Mouse (Mus musculus) gastrocnemius, postnatal 25 days (tissue): Measurements from ENCODE around the gene Gm28305. TPM values are rescaled to one million over a fixed set of nuclear protein-coding genes. Genes with fewer than 3 reads are reported as not detected.

Source experiments
- DNase-seq: peaks from one replicate; pipeline ENCODE4 v3.0.0; 2022
- total RNA-seq, 2 experiments: library from RNA; stranded (reverse); gene quantifications; 1 replicate in 1 of 2; 2 replicates in 1 of 2; pipeline ENCODE4 v1.2.3; 2021

Gene Gm28305
- total RNA-seq, 2 experiments from 2014 or later: not detected

DNA sequence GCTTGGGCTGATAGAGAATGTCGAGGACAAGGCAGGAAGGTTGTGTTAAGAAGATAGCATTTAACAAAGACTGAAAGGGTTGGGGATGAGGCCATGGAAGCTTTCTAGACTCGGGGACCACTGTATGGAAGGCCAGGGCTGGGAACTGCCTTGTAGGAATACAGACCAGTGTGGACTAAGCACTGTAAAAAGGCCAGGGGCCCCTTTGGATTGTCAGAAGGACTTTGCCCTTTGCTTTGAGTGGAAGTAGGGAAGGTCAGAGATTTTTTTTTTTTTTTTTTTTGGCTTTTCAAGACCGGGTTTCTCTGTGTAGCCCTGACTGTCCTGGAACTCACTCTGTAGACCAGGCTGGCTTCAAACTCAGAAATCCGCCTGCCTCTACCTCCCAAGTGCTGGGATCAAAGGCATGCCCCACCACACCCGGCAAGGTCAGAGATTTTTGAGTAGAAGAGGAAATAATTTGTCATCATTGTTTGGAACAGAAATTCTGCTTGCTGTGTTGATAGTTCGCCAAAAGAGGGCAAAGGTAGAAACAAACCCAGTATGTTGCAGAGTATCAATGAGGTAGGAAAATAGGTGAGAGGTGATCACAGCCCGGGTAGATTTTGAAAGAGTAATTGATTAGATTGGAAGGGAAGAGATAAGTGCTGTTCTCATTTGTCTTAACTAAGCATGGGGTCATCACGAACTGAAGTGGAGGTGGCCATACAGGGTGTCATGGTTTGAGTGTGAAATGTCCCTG is 30.6 kb downstream of the Gm28305 start:
- DNase-seq: no peak

DNA sequence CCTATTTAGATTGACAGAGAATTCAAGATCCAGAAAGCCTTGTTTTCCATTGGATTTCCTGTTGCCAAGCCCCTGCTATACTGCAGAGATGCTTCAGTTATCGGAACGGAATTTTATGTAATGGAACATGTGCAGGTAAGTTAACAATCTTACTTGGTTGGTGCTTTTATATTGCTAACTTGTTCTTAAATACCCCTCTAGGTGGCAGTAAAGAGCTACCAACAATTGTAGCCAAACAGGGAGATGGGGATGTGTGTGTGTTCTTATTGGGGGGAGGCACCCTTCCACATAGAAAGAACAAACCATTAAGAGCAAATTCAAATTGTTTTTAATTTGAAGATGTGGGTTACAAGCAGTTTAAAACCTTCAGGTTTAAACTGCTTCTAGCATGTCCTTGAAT is 35.3 kb downstream of the Gm28305 start:
- no peak for DNase-seq

DNA sequence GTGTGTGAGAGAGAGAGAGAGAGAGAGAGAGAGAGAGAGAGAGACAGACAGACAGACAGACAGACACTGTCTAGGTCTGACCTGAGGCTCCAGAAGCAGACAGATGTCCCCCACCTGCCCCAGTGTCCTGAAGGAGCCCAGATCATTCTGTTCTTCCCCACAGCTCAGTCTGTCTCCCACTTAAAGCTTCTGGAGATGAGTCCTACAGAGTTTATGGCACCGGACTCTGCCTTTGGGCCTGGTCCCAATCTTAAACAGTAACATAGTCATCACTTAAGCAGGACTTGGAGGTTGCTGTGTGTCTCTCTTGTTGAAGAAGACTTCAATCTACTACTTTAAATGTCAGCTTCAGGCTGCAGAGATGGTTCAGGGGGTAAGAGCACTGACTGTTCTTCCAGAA is 38.3 kb downstream of the Gm28305 start:
- DNase-seq: no peak

DNA sequence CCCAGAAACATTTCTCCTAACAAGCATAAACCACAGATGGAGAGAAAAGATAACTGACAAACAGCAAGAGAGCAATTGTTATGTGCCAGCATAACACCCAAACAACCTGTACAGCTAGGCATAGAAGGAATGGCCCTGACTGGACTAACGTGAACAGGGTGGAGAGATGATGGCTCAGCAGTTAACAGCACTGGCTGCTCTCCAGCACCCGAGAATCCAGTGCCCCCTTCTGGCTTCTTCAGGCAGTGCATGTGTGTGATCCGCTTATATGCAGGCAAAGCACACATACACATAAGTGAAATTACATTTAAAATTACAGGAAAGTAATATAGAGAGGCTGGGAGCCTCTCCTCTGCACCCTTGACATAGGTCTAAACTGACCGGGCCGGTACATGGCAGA is 38.9 kb downstream of the Gm28305 start:
- DNase-seq: no peak

DNA sequence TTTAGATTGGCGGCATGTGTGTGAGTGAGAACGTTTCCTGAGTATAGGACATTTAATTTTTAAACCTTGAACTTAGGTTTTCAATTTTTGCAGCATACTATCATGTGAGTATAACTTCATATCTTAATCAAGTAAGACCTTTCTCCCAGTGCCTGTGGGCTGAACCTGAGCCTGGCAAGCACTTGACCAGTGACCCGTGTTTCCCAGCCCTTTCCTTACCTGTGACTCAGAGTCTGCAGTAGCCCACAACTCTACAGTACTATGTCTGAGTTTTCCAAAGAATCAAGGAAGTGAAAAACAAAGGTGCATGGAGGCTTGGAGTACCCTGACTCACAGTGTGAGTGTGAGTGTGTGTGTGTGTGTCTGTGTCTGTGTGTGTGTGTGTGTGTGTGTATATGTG is 39.6 kb downstream of the Gm28305 start:
- DNase-seq: no peak

DNA sequence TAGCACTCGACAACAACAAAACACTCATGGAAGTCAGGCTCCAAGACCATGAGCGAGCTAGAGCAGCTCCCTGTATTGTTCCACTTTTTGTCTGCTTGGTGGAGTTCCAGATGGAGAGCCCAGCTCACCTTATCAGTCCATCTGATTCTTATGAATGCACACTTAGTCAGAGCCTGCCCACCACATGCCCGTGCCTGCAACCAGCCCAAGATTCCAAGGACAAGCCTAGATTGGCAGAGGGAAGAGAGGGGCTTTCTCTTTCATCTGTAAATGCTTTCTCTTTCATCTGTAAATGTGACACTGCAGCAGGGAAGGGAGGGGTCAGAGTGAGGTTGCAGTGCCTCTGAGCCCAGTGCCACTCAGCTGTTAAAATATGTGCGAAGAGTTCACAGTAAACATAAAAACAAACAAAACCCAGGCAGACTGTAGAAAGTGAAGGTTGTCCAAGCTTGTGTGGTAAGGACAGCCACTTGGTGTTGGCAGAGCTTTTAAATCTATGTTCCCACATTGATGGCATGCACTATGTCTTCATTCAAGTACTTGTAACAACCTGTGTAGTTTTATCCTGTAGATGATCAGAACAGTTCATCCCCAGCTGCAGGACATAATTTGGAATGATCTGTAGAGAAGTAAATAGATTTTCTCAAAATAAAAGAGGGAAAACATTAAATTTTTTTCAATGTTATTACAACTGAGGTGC is 45.4 kb downstream of the Gm28305 start:
- no peak for DNase-seq

DNA sequence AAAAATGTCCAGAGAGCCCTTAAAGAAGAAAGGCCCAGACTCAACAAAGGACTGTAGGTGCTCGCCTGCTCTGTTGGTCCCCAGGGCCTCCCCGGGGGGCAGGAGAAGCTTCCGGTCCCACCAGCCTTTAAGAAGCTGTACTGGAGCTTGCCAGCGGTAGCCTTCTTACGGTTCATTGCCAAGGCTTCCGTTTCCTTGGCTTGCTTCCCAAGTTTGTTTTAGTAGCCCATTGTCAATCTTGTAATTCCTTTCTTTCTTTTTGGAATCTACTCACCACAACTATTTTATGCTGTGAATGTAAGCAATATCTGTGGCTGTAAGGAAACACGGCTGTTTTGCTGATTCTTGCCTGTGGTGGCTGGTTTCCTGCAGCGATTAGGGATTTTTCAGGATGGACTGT is 48.1 kb downstream of the Gm28305 start:
- no peak for DNase-seq

DNA sequence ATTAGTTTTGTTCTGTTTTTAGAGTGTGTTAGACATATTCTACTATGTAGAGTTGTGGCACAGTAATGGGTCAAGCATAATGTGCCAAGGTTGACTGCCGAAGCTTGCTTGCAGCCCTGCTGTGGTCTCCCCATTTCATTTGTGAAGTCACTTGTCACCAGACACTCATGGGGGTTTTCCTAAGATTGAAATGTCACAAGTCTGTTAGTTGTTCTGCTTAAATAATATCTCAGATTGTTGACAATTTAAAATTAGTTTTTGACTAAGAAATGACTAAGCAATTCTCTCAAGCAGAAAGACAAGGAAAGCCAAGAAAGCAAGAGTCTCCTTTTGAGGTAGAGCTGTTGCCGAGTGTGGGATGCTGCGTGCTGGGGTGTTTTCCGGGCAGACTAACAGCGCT is 52.5 kb downstream of the Gm28305 start:
- DNase-seq: no peak

DNA sequence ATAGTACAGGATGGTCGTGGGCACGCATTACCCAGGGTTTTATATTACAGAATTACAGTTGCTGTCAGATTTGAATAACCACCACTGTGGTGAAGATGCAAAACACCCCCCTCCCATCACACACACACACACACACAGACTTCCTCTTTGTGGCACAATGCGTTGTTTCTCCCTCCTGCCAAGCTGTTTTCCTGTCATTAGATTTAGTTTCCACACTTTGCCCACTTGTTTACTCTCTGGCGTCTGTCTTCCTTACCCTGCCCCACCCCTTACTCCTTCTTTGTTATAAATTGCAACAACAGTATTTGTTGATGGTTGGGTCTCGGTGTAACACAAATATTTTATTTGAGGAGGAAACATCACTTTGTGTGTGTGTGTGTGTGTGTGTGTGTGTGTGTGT is 57.8 kb downstream of the Gm28305 start:
- no peak for DNase-seq

DNA sequence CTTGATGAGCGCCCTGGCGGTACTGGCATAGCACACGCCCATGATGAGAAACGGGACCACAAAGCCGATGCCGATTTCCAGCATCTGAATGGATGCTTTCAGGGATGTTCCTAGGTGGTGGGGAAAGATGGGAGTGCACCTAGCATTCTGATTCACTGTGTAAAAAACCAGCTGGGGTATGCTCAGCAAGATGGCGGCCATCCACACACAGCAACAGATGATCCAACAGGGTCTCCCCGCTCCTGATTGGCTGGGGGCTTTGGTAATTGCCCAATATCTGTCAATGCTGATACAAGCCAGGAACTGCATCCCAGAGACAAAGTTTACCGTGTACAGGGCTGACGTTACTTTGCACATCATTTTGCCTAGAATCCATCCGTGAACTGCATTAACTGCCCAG is 58.6 kb downstream of the Gm28305 start:
- no peak for DNase-seq

DNA sequence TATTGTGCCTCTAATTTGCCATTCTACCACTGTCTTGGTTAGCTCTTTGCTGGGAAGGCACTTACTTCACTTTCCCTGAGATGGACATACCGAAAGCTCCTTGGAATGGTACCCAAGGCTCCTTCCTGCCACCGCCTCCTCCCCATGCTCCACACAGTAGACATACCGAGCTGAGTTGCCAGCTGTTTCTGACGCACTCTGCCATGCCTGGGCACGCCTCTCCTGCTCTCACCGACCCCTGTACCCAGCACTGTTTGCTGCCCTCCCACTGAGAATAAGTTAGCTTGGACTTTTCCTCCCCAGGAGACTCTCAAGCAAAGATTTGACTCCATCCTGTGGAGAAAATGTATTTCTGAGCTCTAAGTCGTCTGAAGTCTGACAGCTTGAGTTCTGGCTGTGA is 60.4 kb downstream of the Gm28305 start:
- no peak for DNase-seq

DNA sequence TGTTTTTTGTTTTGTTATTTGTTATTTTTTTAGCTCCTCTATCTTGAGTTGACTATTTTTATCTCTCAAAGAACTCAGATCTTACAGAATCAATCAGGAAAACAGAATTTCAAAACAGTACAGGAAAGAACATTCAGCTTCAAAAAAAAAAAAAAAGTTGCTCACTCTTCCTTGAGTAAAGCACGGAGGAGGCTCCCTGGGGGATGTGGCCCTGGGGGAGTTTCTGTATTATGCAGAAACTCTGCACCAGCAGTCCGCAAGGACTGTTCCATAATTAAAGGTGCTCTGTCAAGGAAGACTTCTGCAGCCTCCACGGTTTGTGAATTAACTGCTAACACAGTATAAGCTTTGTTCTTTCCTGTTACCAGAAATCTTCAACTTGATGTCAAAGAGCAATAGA is 61.0 kb downstream of the Gm28305 start:
- DNase-seq: no peak

DNA sequence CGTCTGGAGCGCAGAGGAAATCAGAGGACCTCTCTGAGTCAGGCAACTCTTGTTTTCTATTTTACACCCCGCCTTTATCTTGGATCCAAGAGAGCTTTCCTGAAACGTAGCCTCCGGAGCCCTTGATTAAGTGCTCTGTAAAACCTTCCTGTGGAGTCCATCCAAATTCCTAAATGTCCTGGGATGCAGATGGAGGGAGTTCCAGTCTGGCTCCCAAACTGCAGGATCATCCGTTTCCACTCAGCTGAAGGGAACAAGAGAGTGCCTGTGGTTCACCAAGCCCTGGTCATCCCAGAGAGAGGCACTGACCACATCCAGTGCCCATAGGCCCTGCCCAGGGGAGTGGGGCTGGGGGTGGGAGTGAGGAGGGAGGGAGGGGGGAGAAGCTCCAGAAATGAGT is 61.8 kb downstream of the Gm28305 start:
- DNase-seq: peak; percentile 20

DNA sequence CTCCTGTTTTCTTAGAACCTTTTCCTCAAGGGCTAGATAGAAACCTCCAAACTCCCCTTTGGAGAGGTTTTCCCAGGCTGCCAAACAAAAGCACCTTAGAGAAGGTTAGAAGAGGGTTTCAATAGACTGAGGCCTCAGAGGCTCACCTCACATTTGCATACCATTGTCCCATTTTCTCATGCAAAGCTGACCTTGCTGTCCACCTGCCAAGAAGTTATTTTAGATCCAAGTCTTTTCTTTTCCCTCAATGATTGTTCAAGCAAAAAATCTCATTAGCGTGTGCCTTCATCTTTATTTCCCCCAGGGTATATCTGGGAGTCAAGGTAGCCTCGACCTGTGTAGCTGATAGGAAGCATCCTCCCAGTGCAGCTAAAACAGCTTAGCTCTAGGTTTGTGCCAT is 62.4 kb downstream of the Gm28305 start:
- DNase-seq: no peak

DNA sequence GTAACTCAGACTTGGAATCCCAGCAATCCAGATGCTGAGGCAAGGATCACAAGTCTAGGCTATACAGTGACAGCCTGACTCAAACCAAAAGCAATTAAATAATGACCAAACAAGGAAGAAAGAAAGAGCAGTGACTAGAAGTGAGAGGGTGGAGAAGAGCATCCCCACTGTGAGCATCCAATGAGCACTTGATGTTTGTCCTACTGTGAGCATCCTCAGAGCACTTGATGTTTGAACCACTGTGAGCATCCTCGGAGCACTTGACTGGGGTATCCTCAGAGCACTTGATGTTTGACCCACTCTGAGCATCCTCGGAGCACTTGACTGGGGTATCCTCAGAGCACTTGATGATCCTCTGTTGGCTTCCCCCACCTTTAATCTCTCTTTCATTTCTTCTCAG is 64.5 kb downstream of the Gm28305 start:
- DNase-seq: no peak

DNA sequence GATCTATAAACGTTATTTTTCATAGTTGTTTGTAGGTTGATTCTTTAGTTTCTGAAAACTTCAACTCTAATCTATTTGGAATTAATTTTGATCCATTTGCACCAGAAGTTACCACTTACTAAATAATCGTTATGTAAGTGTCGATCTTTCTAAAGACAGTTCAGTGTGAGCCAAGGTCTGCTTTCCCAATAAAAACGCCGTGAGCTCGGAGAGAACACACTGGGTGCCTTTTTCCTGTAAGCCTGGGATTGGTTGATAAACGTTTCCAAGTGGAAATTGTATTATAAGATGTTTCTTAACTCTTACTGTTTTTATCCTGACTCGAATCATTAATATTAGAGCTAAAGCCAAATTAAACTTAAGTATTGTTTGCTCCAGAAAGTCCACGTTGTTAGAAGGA is 66.5 kb downstream of the Gm28305 start:
- no peak for DNase-seq

DNA sequence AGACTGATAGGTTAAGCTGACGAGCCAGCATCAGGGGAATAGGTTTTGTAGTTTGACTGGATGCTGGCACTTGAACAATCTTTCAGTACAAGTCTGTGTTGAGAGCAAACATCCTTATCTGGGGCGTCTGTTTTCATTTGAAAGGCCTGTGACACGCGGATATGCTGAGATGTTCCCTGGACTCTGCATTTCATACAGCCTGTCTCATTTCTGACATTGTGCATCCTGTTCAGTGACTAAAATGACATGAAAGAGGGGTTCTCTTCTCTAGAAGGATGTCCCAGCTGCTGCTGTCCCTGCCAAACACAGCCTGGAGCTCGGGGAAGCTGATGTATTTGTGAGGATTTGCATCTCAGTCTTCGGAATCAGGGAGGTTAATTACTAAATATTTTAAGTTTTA is 67.0 kb downstream of the Gm28305 start:
- no peak for DNase-seq

DNA sequence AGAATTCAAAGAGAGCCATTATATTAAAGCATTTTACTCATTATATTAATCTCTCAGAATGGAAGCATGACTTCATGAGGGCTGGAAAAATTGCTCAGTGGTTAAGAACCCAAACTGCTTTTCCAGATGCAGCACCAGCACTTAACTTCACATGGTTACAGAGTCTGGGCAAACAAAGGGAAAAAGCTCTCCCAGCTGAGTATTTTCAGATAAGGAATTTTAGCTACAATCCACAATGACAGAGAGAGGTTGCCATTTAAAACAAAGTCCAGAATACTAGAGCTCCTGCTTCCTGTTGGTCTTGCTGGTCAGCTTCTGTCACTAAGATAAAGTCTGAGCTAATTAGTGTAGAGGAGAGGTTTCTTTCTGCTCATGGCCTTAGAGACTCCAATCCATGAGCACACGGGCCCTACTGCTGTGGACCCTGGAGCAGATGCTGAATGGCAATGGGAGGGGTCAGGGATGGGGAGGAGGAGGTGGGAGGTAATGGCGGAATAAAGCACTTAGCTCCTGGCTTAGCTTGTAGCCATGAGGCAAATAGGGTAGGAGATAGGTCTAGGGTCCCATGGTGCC is 68.2 kb downstream of the Gm28305 start:
- DNase-seq: no peak

DNA sequence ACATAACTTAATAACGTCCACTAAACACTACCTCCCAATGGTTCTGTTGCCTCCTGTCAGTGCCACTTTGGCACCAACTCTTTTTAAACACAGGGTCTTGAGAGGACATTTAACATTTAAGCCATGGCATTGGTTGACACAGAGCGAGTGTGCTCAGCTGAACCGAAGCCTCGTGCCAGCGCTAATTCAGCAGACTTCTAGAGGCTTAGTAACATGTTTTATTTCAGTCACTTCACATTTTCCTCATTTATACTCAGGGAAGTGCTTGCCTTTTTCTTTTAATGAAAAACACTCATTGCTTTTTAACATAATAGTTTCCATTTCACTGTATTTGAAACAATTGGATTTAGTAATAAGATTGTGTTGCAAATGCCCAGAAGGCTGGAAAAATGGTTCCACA is 68.7 kb downstream of the Gm28305 start:
- DNase-seq: no peak

DNA sequence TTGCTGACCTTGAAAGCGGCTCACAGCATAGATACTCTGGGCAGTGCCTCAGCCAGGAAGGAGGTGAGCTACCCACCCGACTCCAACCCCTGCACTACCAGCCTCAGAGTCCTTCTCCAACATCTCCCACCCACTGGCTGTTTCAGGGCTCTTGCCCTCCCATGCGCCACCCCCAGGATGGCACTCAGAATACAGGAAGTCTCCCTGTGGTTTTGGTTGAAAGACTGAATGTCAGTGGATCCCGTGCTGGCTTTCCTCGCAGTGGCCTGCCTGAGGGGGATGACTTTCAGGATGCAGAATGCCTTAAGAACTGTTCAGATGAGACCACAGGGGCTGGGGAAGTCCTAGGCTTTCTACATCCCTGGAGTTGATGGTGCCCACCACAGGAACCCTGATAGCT is 82.6 kb downstream of the Gm28305 start:
- DNase-seq: no peak

DNA sequence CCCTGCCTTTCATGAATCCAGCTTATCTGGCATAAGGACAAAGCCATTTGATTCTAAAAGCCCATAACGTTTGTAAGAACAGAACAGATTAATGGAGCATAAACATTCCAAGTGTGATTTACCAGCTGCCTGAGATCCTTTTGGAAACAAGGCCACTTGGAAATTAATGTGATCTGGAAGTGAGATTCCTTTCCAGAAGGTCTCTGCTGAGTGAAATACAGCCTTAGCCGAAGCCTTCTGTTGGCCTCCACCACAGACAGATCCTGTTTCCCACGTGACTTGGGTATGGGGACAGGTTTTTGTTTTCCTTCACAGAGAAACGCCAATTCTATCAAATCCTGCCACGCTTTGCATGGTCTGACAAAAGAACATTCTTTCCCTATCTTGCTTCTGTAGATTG is 83.2 kb downstream of the Gm28305 start:
- no peak for DNase-seq
